10 mouse cellular contexts compared by ENCODE assay signal in the genomic region with DNA sequence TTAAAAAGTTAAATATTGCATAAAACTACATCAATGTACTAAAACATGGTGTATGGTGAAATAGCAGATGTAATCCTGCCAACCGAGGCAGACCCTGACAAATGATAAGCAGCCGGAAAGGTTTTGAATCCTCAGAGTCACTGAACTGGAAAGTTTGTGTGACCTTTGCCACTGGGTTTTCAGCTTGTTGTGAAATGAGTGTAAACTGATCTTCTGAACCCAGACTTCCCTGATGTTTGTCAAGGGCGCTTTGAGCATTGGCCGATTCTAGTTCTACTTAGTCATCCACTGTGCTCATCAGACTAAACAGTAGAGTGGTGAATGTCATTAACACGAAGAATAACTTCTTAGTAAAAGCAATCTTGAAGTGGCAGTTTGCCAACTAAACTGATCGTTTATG.
A peak's percentile ranks its signal among the peaks of the same experiment; 100 is the strongest.
DNase-seq lines count a peak whose midpoint lies in the region; ATAC-seq and TF ChIP-seq lines count a peak whose summit lies in the region.
"Had no signal": no experiment of that assay in that cellular context is flagged by ENCODE, and none has a peak within 500 bp of the region (broad histone marks: within the 10 kb centered on the region; RNA-seq: fewer than 3 reads in every experiment).

No protein-coding gene starts in this region.

- ATAC-seq in lung, embryonic 14.5 days (ENCODE audit: insufficient read depth) = peak; percentile 85; the same call in 1 of the 2 replicates
- peak; percentile 67; the same call in 1 of the 2 replicates for ATAC-seq in kidney, embryonic 16.5 days (ENCODE audit: low FRiP score, low TSS enrichment)

- WGBS in lung, embryonic 14.5 days = 21% methylated on average over 6 of the region's 6 CpGs
- 40% methylated on average over 6 of the region's 6 CpGs for WGBS in lung, adult 2 months
- 26% methylated on average over 6 of the region's 6 CpGs for WGBS in kidney, embryonic 16.5 days

- H3K4me2 ChIP-seq in lung, embryonic 14.5 days = no peak overlapping the region
- H3K4me2 ChIP-seq in kidney, embryonic 16.5 days (replicated peaks; ENCODE audit: low read depth, low read length) = no peak overlapping the region
- H3K4me2 ChIP-seq: embryonic facial prominence, embryonic 15.5 days had no signal

- TF ChIP-seq POLR2A in lung, adult 2 months (IDR thresholded peaks at IDR 0.05; ENCODE audit: borderline replicate concordance, extremely low read depth, low read depth, low read length) = no peak

- H3K27ac ChIP-seq in lung, embryonic 14.5 days (ENCODE audit: low read depth) = no peak overlapping the region
- H3K27ac ChIP-seq in kidney, embryonic 16.5 days (ENCODE audit: low read length) = no peak overlapping the region
- H3K27ac ChIP-seq: embryonic facial prominence, embryonic 15.5 days had no signal

- H3K9me3 ChIP-seq in lung, embryonic 14.5 days (ENCODE audit: low read depth, low read length) = no peaks in the 10 kb centered on the region
- no peaks in the 10 kb centered on the region for H3K9me3 ChIP-seq in kidney, embryonic 16.5 days (ENCODE audit: low read length)
- H3K9me3 ChIP-seq: embryonic facial prominence, embryonic 15.5 days had no signal

- intact Hi-C loops in left cerebral cortex, postnatal 14 days (cut with DNase I) = no loop called here

- no peaks in the 10 kb centered on the region for H3K36me3 ChIP-seq in lung, embryonic 14.5 days (ENCODE audit: insufficient read depth)
- no peaks in the 10 kb centered on the region for H3K36me3 ChIP-seq in kidney, embryonic 16.5 days (ENCODE audit: insufficient read depth, low read length)
- H3K36me3 ChIP-seq: embryonic facial prominence, embryonic 15.5 days had no signal

- no peak overlapping the region for H3K9ac ChIP-seq in lung, embryonic 14.5 days
- no peak overlapping the region for H3K9ac ChIP-seq in kidney, embryonic 16.5 days (replicated peaks; ENCODE audit: low read length)
- H3K9ac ChIP-seq: embryonic facial prominence, embryonic 15.5 days had no signal

- H3K27me3 ChIP-seq in lung, embryonic 14.5 days (ENCODE audit: insufficient read depth, low read length) = no peaks in the 10 kb centered on the region
- no peaks in the 10 kb centered on the region for H3K27me3 ChIP-seq in kidney, embryonic 16.5 days (ENCODE audit: insufficient read depth, low read length)
- H3K27me3 ChIP-seq: embryonic facial prominence, embryonic 15.5 days had no signal

- DNase-seq in lung, embryonic 14.5 days = peak; percentile 68
- DNase-seq in lung, adult 2 months = no peak
- DNase-seq in adrenal gland, postnatal 10 days = peak; percentile 14
- DNase-seq in mesoderm, embryonic 11.5 days (ENCODE audit: low read depth, low spot score) = peak; percentile 59
- DNase-seq in left cerebral cortex, postnatal 14 days (ENCODE audit: low spot score in 2 of 2) = no peak
- DNase-seq in urinary bladder, postnatal 14 days (ENCODE audit: low spot score) = no peak
- DNase-seq in ovary, postnatal 14 days (ENCODE audit: low spot score) = no peak
- DNase-seq: gastrocnemius, postnatal 36 days had no signal

- no peak overlapping the region for H3K4me3 ChIP-seq in lung, embryonic 14.5 days (ENCODE audit: low read depth, low read length)
- H3K4me3 ChIP-seq in lung, adult 2 months (replicated peaks; ENCODE audit: extremely low read depth, low read depth, low read length) = no peak overlapping the region
- H3K4me3 ChIP-seq in kidney, embryonic 16.5 days (ENCODE audit: low read length) = no peak overlapping the region
- H3K4me3 ChIP-seq: embryonic facial prominence, embryonic 15.5 days had no signal

- no peak for TF ChIP-seq CTCF in lung, embryonic 14.5 days (IDR thresholded peaks at IDR 0.05; ENCODE audit: low read depth)
- no peak for TF ChIP-seq CTCF in lung, adult 2 months (IDR thresholded peaks at IDR 0.05; ENCODE audit: insufficient read depth, low read length)

- H3K4me1 ChIP-seq in lung, embryonic 14.5 days (ENCODE audit: insufficient read depth) = no peaks in the 10 kb centered on the region
- H3K4me1 ChIP-seq in lung, adult 2 months (ENCODE audit: control insufficient read depth, insufficient read depth, low read length) = no peaks in the 10 kb centered on the region
- 0 out of 2 replicates have a peak, but pooled peaks cover 4% of the 10 kb centered on the region for H3K4me1 ChIP-seq in kidney, embryonic 16.5 days (ENCODE audit: insufficient read depth, low read length)

Comparison
In these comparisons a context has a peak if more than half of its experiments do, and no peak if none do; other contexts are left out.
1. DNase-seq: peak in lung, embryonic 14.5 days (single experiment), adrenal gland, postnatal 10 days (single experiment) and mesoderm, embryonic 11.5 days (single experiment); none in lung, adult 2 months (single experiment), left cerebral cortex, postnatal 14 days (0 of 2), urinary bladder, postnatal 14 days (single experiment) and ovary, postnatal 14 days (single experiment).